Mouse (Mus musculus): Measurements from ENCODE around the gene G0s2. TPM values are rescaled to one million over a fixed set of nuclear protein-coding genes. Genes with fewer than 3 reads are reported as not detected.
"Not testable (repeated sequence)": the region's sequence is repeated elsewhere in the genome, so short reads cannot be mapped to it uniquely, and the experiment has no call there.

G0s2 gene
- polyA plus RNA-seq, 1 experiment: 201 TPM

GRCm38 (mm10) chr1:193289076-193289475 is 16.1 kb upstream of the G0s2 start:
- DNase-seq: peak; percentile 74
- Histone ChIP-seq H3K4me3 (ENCODE audit: insufficient read depth, low read depth, low read length) (no peak overlapping the region), H3K36me3 (ENCODE audit: control insufficient read depth, insufficient read depth, low read length) (no peaks in the 10 kb centered on the region), H3K27ac (ENCODE audit: insufficient read depth, low read depth, low read length) (no peak overlapping the region), H3K4me1 (ENCODE audit: control insufficient read depth, insufficient read depth, low read length) (peaks cover 9% of the 10 kb centered on the region; the same call in 1 of the 2 replicates), H3K27me3 (replicated peaks; ENCODE audit: control insufficient read depth, insufficient read depth, low read length) (no peaks in the 10 kb centered on the region)
- 68% methylated on average over 3 of the region's 3 CpGs for WGBS
- TF ChIP-seq CTCF (conservative IDR thresholded peaks at IDR 0.05; ENCODE audit: insufficient read depth, insufficient read length, low read depth, low read length): no peak

GRCm38 (mm10) chr1:193287578-193287977 is 14.6 kb upstream of the G0s2 start:
- no peak for TF ChIP-seq CTCF (conservative IDR thresholded peaks at IDR 0.05; ENCODE audit: insufficient read depth, insufficient read length, low read depth, low read length)
- no peak for TF ChIP-seq POLR2A (IDR thresholded peaks at IDR 0.05; ENCODE audit: low read depth, low read length)
- no peaks in the 10 kb centered on the region for H3K36me3 ChIP-seq (ENCODE audit: control insufficient read depth, insufficient read depth, low read length)
- H3K27me3 ChIP-seq (replicated peaks; ENCODE audit: control insufficient read depth, insufficient read depth, low read length): no peaks in the 10 kb centered on the region
- H3K4me1 ChIP-seq (ENCODE audit: control insufficient read depth, insufficient read depth, low read length): peaks cover 9% of the 10 kb centered on the region; the same call in 1 of the 2 replicates
- no peak overlapping the region for H3K4me3 ChIP-seq (ENCODE audit: insufficient read depth, low read depth, low read length)
- 81% methylated on average over 2 of the region's 2 CpGs for WGBS
- H3K27ac ChIP-seq (ENCODE audit: insufficient read depth, low read depth, low read length): no peak overlapping the region
- no peak for DNase-seq

GRCm38 (mm10) chr1:193285766-193286325 is 12.8 kb upstream of the G0s2 start:
- WGBS: 55% methylated on average over 3 of the region's 3 CpGs
- DNase-seq: peak; percentile 75
- H3K27ac ChIP-seq (ENCODE audit: insufficient read depth, low read depth, low read length): not testable (repeated sequence)

GRCm38 (mm10) chr1:193284228-193284779 is 11.3 kb upstream of the G0s2 start:
- Histone ChIP-seq H3K27me3 (replicated peaks; ENCODE audit: control insufficient read depth, insufficient read depth, low read length) (no peaks in the 10 kb centered on the region), H3K4me3 (ENCODE audit: insufficient read depth, low read depth, low read length) (no peak overlapping the region), H3K36me3 (ENCODE audit: control insufficient read depth, insufficient read depth, low read length) (no peaks in the 10 kb centered on the region), H3K27ac (ENCODE audit: insufficient read depth, low read depth, low read length) (no peak overlapping the region), H3K4me1 (ENCODE audit: control insufficient read depth, insufficient read depth, low read length) (peaks cover 4% of the 10 kb centered on the region; the same call in 1 of the 2 replicates)
- TF ChIP-seq CTCF (conservative IDR thresholded peaks at IDR 0.05; ENCODE audit: insufficient read depth, insufficient read length, low read depth, low read length) (no peak), POLR2A (IDR thresholded peaks at IDR 0.05; ENCODE audit: low read depth, low read length) (no peak)
- WGBS: 67% methylated on average over 7 of the region's 7 CpGs
- no peak for DNase-seq

More at GRCm38 (mm10) chr1:193285766-193286325, 12.8 kb upstream of the G0s2 start:
- H3K4me1 ChIP-seq (ENCODE audit: control insufficient read depth, insufficient read depth, low read length); H3K27me3 ChIP-seq (replicated peaks; ENCODE audit: control insufficient read depth, insufficient read depth, low read length); H3K4me3 ChIP-seq (ENCODE audit: insufficient read depth, low read depth, low read length); H3K36me3 ChIP-seq (ENCODE audit: control insufficient read depth, insufficient read depth, low read length): not testable (repeated sequence)

GRCm38 (mm10) chr1:193281344-193281743 is 8.3 kb upstream of the G0s2 start:
- no peak for DNase-seq
- H3K27me3 ChIP-seq (replicated peaks; ENCODE audit: control insufficient read depth, insufficient read depth, low read length): no peaks in the 10 kb centered on the region
- no peak overlapping the region for H3K27ac ChIP-seq (ENCODE audit: insufficient read depth, low read depth, low read length)
- no peaks in the 10 kb centered on the region for H3K36me3 ChIP-seq (ENCODE audit: control insufficient read depth, insufficient read depth, low read length)
- H3K4me3 ChIP-seq (ENCODE audit: insufficient read depth, low read depth, low read length): no peak overlapping the region
- TF ChIP-seq POLR2A (IDR thresholded peaks at IDR 0.05; ENCODE audit: low read depth, low read length) (no peak), CTCF (conservative IDR thresholded peaks at IDR 0.05; ENCODE audit: insufficient read depth, insufficient read length, low read depth, low read length) (no peak)
- WGBS: 89% methylated on average over 2 of the region's 2 CpGs
- H3K4me1 ChIP-seq (ENCODE audit: control insufficient read depth, insufficient read depth, low read length): peaks cover 4% of the 10 kb centered on the region; the same call in 1 of the 2 replicates

- DNase-seq: no peak
- no peaks in the 10 kb centered on the region for H3K27me3 ChIP-seq (replicated peaks; ENCODE audit: control insufficient read depth, insufficient read depth, low read length)
- WGBS: 66% methylated on average over 4 of the region's 4 CpGs
- H3K27ac ChIP-seq (ENCODE audit: insufficient read depth, low read depth, low read length): no peak overlapping the region
- peaks cover 1% of the 10 kb centered on the region; the same call in 1 of the 2 replicates for H3K4me1 ChIP-seq (ENCODE audit: control insufficient read depth, insufficient read depth, low read length)
- TF ChIP-seq POLR2A (IDR thresholded peaks at IDR 0.05; ENCODE audit: low read depth, low read length) (no peak), CTCF (conservative IDR thresholded peaks at IDR 0.05; ENCODE audit: insufficient read depth, insufficient read length, low read depth, low read length) (no peak)
- H3K36me3 ChIP-seq (ENCODE audit: control insufficient read depth, insufficient read depth, low read length): no peaks in the 10 kb centered on the region
- H3K4me3 ChIP-seq (ENCODE audit: insufficient read depth, low read depth, low read length): no peak overlapping the region
These were observed 6.5 kb upstream of the G0s2 start for GRCm38 (mm10) chr1:193279492-193279891.

GRCm38 (mm10) chr1:193278414-193279045 is 5.5 kb upstream of the G0s2 start:
- Histone ChIP-seq H3K4me1 (ENCODE audit: control insufficient read depth, insufficient read depth, low read length) (peaks cover 3% of the 10 kb centered on the region; the same call in 1 of the 2 replicates), H3K36me3 (ENCODE audit: control insufficient read depth, insufficient read depth, low read length) (no peaks in the 10 kb centered on the region), H3K4me3 (ENCODE audit: insufficient read depth, low read depth, low read length) (no peak overlapping the region), H3K27me3 (replicated peaks; ENCODE audit: control insufficient read depth, insufficient read depth, low read length) (no peaks in the 10 kb centered on the region), H3K27ac (ENCODE audit: insufficient read depth, low read depth, low read length) (no peak overlapping the region)
- TF ChIP-seq CTCF (conservative IDR thresholded peaks at IDR 0.05; ENCODE audit: insufficient read depth, insufficient read length, low read depth, low read length): no peak
- TF ChIP-seq POLR2A (IDR thresholded peaks at IDR 0.05; ENCODE audit: low read depth, low read length): no peak
- 73% methylated on average over 6 of the region's 6 CpGs for WGBS
- peak; percentile 75 for DNase-seq

Data from kidney, adult 2 months (tissue).